Mouse (Mus musculus): ENCODE results near the gene Fam122a. TPM values are rescaled to one million over a fixed set of nuclear protein-coding genes. Genes with fewer than 3 reads are reported as not detected.

Fam122a gene
- polyA plus RNA-seq, 1 experiment from 2014 or later = 41.1 TPM

DNA sequence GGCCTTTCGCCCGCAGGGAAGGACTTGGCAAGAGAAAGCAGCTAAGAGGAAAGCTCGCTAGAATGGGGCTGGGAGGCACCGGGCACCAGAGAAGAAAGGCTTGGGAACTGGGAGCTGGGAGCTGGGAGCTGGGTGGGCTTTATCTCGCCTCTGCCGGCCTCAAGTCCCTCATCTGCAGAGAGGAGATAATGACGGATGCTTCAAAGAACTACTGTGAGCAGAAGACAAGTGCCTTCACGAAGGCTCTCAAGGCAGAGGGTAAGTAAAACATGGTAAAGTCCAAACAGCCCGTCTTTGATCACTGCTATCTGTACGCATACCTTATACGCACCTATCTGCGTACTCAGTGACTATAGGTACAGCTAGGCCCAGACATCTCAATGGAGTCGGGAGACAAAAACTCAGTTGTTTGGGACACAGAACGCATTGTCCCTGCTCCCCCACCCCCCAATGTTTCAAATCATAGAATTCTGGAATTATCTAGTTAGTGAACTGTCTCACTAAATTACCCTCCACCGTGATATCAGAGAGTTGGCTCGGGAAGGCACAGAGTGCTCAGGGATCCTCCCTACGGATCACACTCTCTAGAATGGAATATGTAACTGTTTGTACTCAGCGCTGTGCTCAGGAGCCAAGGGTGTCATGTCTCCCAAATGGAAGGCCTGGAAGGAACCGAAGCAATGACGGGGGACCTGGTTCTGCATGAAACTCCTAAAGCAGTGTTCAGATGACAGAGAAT is 36.1 kb upstream of the Fam122a start:
- H3K27ac ChIP-seq (replicated peaks) = peak overlapping the region; percentile 68
- peak overlapping the region; percentile 44 for H3K4me2 ChIP-seq

DNA sequence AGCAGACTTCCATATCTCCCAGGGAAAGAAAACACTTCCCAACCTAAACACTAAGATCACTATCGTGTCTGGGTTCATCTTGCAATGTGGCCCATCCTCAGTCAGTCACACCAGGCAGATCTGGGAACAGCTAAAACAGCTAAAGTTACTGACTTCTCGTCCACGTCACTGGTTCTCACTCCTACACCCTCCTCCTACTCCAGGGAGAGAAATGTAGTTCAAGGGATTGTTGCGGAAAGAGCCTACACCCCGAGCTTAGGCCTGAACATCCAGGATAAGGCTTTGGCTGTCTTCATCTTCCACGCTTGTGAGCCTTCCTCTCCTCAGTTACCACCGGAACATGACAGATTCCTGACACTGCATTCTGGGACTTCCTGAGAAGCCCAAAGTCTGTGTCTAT is 34.8 kb upstream of the Fam122a start:
- Histone ChIP-seq H3K9me3 (no peaks in the 10 kb centered on the region), H3K4me1 (peaks cover 83% of the 10 kb centered on the region), H3K9ac (no peak overlapping the region), H3K4me2 (no peak overlapping the region), H3K36me3 (no peaks in the 10 kb centered on the region), H3K4me3 (no peak overlapping the region), H3K27me3 (replicated peaks) (no peaks in the 10 kb centered on the region), H3K27ac (replicated peaks) (0 out of 2 replicates have a peak overlapping the region, but pooled peaks have one; percentile 12)
- 78% methylated on average over 7 of the region's 7 CpGs for WGBS
- ATAC-seq (ENCODE audit: extremely low read depth, insufficient number of reproducible peaks, low FRiP score, low TSS enrichment) = no peak

More for the DNA sequence above, 36.1 kb upstream of the Fam122a start:
- no peaks in the 10 kb centered on the region for H3K27me3 ChIP-seq (replicated peaks)
- ATAC-seq (ENCODE audit: extremely low read depth, insufficient number of reproducible peaks, low FRiP score, low TSS enrichment) = peak; percentile 81; the same call in 1 of the 2 replicates
- WGBS = 38% methylated on average over 20 of the region's 20 CpGs
- no peaks in the 10 kb centered on the region for H3K36me3 ChIP-seq
- H3K9me3 ChIP-seq = no peaks in the 10 kb centered on the region
- peak overlapping the region; percentile 54 for H3K9ac ChIP-seq
- peaks cover 79% of the 10 kb centered on the region for H3K4me1 ChIP-seq
- no peak overlapping the region for H3K4me3 ChIP-seq

DNA sequence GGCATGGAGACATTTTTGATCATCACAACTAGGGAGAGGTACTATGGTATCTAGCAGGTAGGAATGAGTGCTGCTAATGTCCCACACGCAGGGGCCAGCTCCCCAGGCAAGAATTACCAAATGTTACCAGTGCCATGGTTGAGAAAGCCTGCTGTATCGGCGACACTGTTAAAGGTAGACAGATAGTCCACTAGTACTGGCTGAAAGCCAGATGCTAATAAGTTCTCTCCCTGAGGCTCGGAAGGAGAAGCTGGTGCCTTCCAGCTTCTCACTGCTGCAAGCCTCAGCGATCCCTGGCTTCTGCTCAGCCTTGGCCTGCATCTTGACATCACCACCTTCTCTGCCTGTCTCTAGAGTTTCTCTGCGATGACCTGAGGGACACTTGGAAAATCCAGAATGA is 32.2 kb upstream of the Fam122a start:
- Histone ChIP-seq H3K27me3 (replicated peaks) (no peaks in the 10 kb centered on the region), H3K4me2 (no peak overlapping the region), H3K4me3 (no peak overlapping the region), H3K9me3 (no peaks in the 10 kb centered on the region), H3K4me1 (peaks cover 80% of the 10 kb centered on the region), H3K27ac (replicated peaks) (peak overlapping the region; percentile 36; the same call in 1 of the 2 replicates), H3K36me3 (no peaks in the 10 kb centered on the region), H3K9ac (no peak overlapping the region)
- WGBS = 59% methylated on average over 6 of the region's 6 CpGs
- ATAC-seq (ENCODE audit: extremely low read depth, insufficient number of reproducible peaks, low FRiP score, low TSS enrichment) = no peak

DNA sequence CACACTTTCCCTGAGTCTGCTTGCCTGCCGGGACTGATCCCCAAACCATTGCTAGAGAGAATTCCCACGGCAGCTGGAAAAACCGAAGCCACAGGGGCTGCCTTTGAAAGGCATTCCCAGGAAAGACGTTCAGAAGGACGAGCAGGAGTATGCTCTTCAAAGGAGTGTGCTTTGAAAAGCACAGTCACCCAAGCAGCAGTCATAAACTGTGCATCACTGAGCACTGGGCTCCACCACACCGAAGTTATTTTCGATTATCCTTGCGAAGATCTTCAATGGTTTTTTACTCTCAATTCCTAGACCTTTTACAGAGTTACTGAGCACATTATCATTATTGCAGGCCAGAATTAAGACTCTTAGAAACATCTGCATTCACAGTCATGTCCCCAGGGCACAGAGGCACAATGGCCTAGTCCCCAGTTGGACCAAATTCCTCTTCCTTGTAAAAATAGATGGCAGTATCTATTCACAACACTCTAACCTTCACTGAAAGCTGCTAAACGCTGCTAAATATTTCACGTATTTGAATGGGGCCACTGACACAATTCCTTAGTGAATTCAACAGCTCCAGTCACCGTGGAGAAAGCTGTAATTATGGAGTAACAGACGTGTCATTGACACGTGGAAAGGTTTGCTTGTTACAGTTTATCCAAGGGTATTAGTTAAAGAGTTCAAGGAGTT is 31.1 kb upstream of the Fam122a start:
- Histone ChIP-seq H3K27ac (replicated peaks) (peak overlapping the region; percentile 46), H3K4me1 (peaks cover 69% of the 10 kb centered on the region), H3K27me3 (replicated peaks) (no peaks in the 10 kb centered on the region), H3K9me3 (no peaks in the 10 kb centered on the region), H3K9ac (no peak overlapping the region), H3K4me3 (no peak overlapping the region), H3K4me2 (no peak overlapping the region), H3K36me3 (no peaks in the 10 kb centered on the region)
- WGBS = 52% methylated on average over 13 of the region's 13 CpGs
- ATAC-seq (ENCODE audit: extremely low read depth, insufficient number of reproducible peaks, low FRiP score, low TSS enrichment) = no peak

DNA sequence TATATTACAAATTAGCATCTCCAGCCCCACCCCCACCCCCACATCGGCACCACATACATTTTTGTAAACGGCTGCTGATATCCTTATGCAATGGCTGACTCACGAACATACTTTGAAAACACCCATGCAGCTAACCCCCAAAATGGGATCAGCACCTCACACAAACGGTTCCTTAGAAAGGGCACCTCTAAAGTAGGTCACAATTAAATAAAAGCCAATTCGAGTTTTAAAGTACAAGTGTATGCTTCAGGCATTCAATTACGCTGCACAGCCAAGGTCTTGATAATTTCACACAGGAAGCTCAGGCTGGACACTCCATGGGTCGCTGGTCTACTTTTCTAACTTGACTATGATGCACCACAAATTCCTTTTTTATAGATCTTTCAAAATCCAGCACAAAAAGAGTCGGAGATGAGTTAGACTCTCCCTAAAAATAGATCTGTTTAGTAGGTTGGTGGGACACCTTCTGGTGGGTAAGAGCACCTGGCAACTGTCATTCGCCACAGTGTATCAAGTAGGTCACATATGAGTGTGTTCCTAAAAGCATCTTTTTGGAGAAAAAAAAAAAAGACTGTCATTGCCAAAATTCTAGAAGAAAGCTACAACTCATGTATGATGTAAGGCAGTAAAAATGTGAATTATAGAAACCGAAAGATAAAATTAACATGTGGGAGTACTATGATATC is 25.7 kb upstream of the Fam122a start:
- Histone ChIP-seq H3K4me3 (no peak overlapping the region), H3K36me3 (no peaks in the 10 kb centered on the region), H3K9ac (no peak overlapping the region), H3K27me3 (replicated peaks) (no peaks in the 10 kb centered on the region), H3K9me3 (no peaks in the 10 kb centered on the region), H3K4me1 (peaks cover 25% of the 10 kb centered on the region), H3K4me2 (no peak overlapping the region), H3K27ac (replicated peaks) (no peak overlapping the region)
- 70% methylated on average over 10 of the region's 10 CpGs for WGBS
- no peak for ATAC-seq (ENCODE audit: extremely low read depth, insufficient number of reproducible peaks, low FRiP score, low TSS enrichment)

DNA sequence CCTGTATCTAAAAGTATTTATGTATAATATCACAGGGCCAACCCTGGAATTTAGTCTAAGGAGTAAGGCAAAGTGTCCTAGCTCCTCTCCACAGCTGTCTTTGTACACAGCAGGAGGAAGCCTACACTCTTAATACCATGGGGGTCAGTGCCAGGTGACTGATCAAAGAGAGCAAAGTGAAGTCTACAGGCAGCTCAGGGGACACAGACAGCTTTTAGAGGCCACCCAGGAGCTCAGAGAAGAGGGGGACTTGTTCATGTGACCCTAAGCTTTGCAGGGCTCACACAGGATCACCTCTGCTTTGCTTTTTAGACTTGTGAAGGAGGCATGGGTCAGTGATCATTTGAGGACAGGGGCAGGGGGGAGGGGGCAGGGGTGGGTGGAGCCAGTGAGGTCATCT is 24.4 kb upstream of the Fam122a start:
- no peaks in the 10 kb centered on the region for H3K9me3 ChIP-seq
- H3K27me3 ChIP-seq (replicated peaks) = no peaks in the 10 kb centered on the region
- H3K9ac ChIP-seq = no peak overlapping the region
- H3K4me2 ChIP-seq = no peak overlapping the region
- H3K4me1 ChIP-seq = peaks cover 15% of the 10 kb centered on the region
- no peak overlapping the region for H3K27ac ChIP-seq (replicated peaks)
- no peak for ATAC-seq (ENCODE audit: extremely low read depth, insufficient number of reproducible peaks, low FRiP score, low TSS enrichment)
- H3K4me3 ChIP-seq = no peak overlapping the region
- H3K36me3 ChIP-seq = no peaks in the 10 kb centered on the region

DNA sequence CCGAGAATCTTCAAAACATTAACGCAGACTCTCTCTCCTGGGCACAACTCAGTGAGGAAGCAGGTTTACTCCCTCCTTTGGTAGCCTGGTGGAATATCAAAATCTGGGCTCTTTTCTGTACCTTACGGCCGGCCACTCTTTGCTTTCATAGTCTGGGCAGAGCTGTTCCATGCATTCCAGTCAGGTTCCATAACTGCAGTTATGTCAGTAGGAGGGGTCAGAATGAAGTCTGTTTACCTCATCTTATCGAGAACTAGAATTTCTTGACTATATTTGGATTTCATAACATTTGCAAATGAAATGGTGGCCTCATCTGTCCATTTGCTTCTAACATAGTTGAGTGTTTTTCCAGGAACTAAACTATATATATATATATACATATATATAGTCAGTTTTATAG is 23.3 kb upstream of the Fam122a start:
- Histone ChIP-seq H3K27me3 (replicated peaks) (no peaks in the 10 kb centered on the region), H3K27ac (replicated peaks) (no peak overlapping the region), H3K9ac (no peak overlapping the region), H3K36me3 (no peaks in the 10 kb centered on the region), H3K4me2 (no peak overlapping the region), H3K4me3 (no peak overlapping the region), H3K4me1 (peaks cover 11% of the 10 kb centered on the region), H3K9me3 (no peaks in the 10 kb centered on the region)
- ATAC-seq (ENCODE audit: extremely low read depth, insufficient number of reproducible peaks, low FRiP score, low TSS enrichment) = no peak
- 79% methylated on average over 5 of the region's 5 CpGs for WGBS

DNA sequence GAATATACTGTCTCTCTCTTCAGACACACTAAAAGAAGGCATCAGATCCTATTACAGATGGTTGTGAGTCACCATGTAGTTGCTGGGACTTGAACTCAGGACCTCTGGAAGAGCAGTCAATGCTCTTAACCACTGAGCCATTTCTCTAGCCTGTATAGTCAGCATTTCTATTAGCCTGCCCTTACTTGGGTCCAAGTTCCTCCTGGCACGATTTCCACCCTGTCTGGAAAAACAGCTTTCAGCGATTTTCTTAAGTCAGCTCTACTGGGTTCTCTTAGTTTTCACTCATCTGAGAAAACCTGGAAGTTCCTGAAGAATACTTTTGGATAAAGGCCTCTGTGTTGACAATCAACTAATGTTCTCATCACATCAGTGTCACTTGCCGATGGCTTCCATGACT is 22.1 kb upstream of the Fam122a start:
- no peaks in the 10 kb centered on the region for H3K36me3 ChIP-seq
- 76% methylated on average over 3 of the region's 3 CpGs for WGBS
- H3K4me1 ChIP-seq = peaks cover 10% of the 10 kb centered on the region
- no peaks in the 10 kb centered on the region for H3K27me3 ChIP-seq (replicated peaks)
- no peak overlapping the region for H3K4me3 ChIP-seq
- no peaks in the 10 kb centered on the region for H3K9me3 ChIP-seq
- no peak overlapping the region for H3K9ac ChIP-seq
- no peak overlapping the region for H3K4me2 ChIP-seq
- no peak for ATAC-seq (ENCODE audit: extremely low read depth, insufficient number of reproducible peaks, low FRiP score, low TSS enrichment)
- H3K27ac ChIP-seq (replicated peaks) = no peak overlapping the region

DNA sequence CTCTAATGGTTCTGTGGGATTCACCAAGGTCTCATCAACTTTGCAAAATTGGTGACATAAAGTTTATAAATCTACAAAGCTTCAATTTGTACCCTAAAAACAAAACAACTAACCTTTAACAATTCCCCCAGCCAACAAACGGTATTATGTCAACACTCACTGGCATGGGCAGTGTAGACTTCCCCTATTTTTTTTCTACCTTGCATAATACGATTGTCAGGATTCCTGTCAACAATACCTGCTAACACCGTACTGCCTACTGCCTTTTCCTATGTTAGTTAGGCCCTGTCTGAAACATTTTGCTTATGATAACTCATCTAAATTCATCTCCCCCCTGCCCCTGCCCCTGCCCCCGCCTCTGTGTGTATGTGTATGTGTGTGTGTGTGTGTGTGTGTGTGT is 16.7 kb upstream of the Fam122a start:
- H3K36me3 ChIP-seq = no peaks in the 10 kb centered on the region
- no peak overlapping the region for H3K9ac ChIP-seq
- H3K9me3 ChIP-seq = no peaks in the 10 kb centered on the region
- no peak overlapping the region for H3K27ac ChIP-seq (replicated peaks)
- 74% methylated on average over 4 of the region's 4 CpGs for WGBS
- ATAC-seq (ENCODE audit: extremely low read depth, insufficient number of reproducible peaks, low FRiP score, low TSS enrichment) = no peak
- H3K4me1 ChIP-seq = peaks cover 32% of the 10 kb centered on the region
- no peak overlapping the region for H3K4me3 ChIP-seq
- no peaks in the 10 kb centered on the region for H3K27me3 ChIP-seq (replicated peaks)
- H3K4me2 ChIP-seq = no peak overlapping the region

DNA sequence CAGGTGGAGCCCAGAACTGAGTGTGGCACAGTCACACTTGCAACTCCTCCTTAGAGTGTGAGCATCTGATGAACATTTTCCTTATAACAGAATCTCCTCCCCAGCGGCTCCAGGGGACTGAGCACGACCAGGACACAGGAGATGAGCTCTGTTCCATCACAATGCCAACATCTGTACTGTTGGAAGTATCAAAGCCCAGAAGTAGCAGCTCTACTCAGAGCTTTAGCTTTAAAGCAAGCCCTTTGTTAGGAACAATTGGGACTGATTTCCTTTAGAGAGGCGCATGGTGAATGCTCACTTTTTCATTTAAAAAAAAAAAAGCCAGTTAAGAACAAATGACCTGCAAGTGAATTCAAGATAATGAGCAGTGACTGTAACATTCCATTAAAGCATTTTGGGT is 14.7 kb upstream of the Fam122a start:
- H3K9me3 ChIP-seq = no peaks in the 10 kb centered on the region
- WGBS = 70% methylated on average over 3 of the region's 3 CpGs
- no peak overlapping the region for H3K27ac ChIP-seq (replicated peaks)
- no peaks in the 10 kb centered on the region for H3K36me3 ChIP-seq
- H3K4me2 ChIP-seq = no peak overlapping the region
- no peak overlapping the region for H3K4me3 ChIP-seq
- H3K27me3 ChIP-seq (replicated peaks) = no peaks in the 10 kb centered on the region
- ATAC-seq (ENCODE audit: extremely low read depth, insufficient number of reproducible peaks, low FRiP score, low TSS enrichment) = no peak
- H3K9ac ChIP-seq = no peak overlapping the region
- peaks cover 51% of the 10 kb centered on the region for H3K4me1 ChIP-seq

DNA sequence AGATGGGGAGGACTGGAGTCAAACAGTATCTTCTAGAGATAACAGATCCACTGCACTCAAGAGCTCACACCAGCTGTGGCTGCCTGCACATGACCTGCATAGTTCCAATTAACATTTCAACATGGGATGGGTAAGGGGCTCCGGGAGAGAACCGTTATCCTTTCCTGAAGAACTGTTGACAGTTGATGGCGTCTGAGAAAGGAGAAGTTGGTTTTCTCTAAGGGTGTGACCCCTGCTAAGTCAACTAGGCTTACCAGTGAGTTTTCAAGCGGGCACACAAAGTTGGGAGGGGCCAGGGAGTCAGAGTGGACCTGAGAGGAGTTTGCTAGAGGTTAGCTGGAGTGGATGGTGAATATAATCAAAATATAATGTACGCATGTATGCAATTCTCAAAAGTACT is 13.1 kb upstream of the Fam122a start:
- H3K27me3 ChIP-seq (replicated peaks) = no peaks in the 10 kb centered on the region
- no peak overlapping the region for H3K4me2 ChIP-seq
- H3K4me3 ChIP-seq = no peak overlapping the region
- peaks cover 44% of the 10 kb centered on the region for H3K4me1 ChIP-seq
- no peak overlapping the region for H3K9ac ChIP-seq
- 34% methylated on average over 5 of the region's 5 CpGs for WGBS
- H3K36me3 ChIP-seq = no peaks in the 10 kb centered on the region
- peak overlapping the region; percentile 20; the same call in 1 of the 2 replicates for H3K27ac ChIP-seq (replicated peaks)
- ATAC-seq (ENCODE audit: extremely low read depth, insufficient number of reproducible peaks, low FRiP score, low TSS enrichment) = no peak
- no peaks in the 10 kb centered on the region for H3K9me3 ChIP-seq

Measured in heart, embryonic 13.5 days (tissue).